Mouse (Mus musculus) intestine, embryonic 14.5 days (tissue): Measurements from ENCODE around the gene Prrc2a. TPM values are rescaled to one million over a fixed set of nuclear protein-coding genes. Genes with fewer than 3 reads are reported as not detected.

Experiments
- ATAC-seq: fragments of 200-750 bp; cut with Nextera tagmentation; replicated peaks from 2 replicates; pipeline ENCODE4 v1.8.0; 2017; ENCODE audit warnings: low read depth, moderate number of reproducible peaks, moderate TSS enrichment, moderate library complexity; ENCODE audit not compliant: low FRiP score, low TSS enrichment
- DNase-seq: peaks from one replicate; pipeline ENCODE4 v3.0.0-alpha.2; 2018; ENCODE audit warnings: low spot score
- H3K27ac ChIP-seq: fragments of 300-500 bp; sonication (generic); 2 replicates; pipeline ENCODE4 v1.5.1; 2014; ENCODE audit warnings: low read depth, mild to moderate bottlenecking, control low read depth
- H3K27me3 ChIP-seq: fragments of 300-500 bp; sonication (generic); replicated peaks from 2 replicates; pipeline ENCODE4 v1.6.1; 2014; ENCODE audit warnings: low read length, control low read depth; ENCODE audit not compliant: control insufficient read depth, insufficient read depth
- H3K36me3 ChIP-seq: fragments of 300-500 bp; sonication (generic); 2 replicates; pipeline ENCODE4 v1.6.1; 2014; ENCODE audit warnings: low read length, control low read depth; ENCODE audit not compliant: control insufficient read depth, insufficient read depth
- H3K4me1 ChIP-seq: fragments of 300-500 bp; sonication (generic); replicated peaks from 2 replicates; pipeline ENCODE4 v1.6.1; 2014; ENCODE audit warnings: low read length, control low read depth, mixed read lengths; ENCODE audit not compliant: control insufficient read depth, insufficient read depth
- H3K4me2 ChIP-seq: fragments of 300-500 bp; sonication (generic); 2 replicates; pipeline ENCODE4 v1.6.1; 2014; ENCODE audit warnings: low read length
- H3K4me3 ChIP-seq: fragments of 300-500 bp; sonication (generic); 2 replicates; pipeline ENCODE4 v1.5.1; 2014; ENCODE audit warnings: low read depth, low read length, control low read depth, mixed read lengths
- H3K9ac ChIP-seq: fragments of 300-500 bp; sonication (generic); 2 replicates; pipeline ENCODE4 v1.6.1; 2014; ENCODE audit warnings: mild to moderate bottlenecking, low read length
- H3K9me3 ChIP-seq: fragments of 300-500 bp; sonication (generic); 2 replicates; pipeline ENCODE4 v1.6.1; 2016; ENCODE audit warnings: low read length, control low read depth; ENCODE audit not compliant: control insufficient read depth
- WGBS: fragments of 180-500 bp; shearing (Covaris S2); extraction: QIAGEN DNeasy Blood & Tissue Kit; methylation state at CpG from one replicate; pipeline ENCODE4 v1.1.7; 2014; 5-methylcytosine and 5-hydroxymethylcytosine counted together
- polyA plus RNA-seq: library from polyadenylated mRNA; unstranded; fragments of >200 nt; fragmentation: Nextera tagmentation; extraction: Ambion mirVana; gene quantifications from 2 replicates; pipeline ENCODE4 v1.2.1, GENCODE M21; 2014

The Prrc2a gene
- polyA plus RNA-seq, 1 experiment from 2014 or later: 186 TPM

DNA sequence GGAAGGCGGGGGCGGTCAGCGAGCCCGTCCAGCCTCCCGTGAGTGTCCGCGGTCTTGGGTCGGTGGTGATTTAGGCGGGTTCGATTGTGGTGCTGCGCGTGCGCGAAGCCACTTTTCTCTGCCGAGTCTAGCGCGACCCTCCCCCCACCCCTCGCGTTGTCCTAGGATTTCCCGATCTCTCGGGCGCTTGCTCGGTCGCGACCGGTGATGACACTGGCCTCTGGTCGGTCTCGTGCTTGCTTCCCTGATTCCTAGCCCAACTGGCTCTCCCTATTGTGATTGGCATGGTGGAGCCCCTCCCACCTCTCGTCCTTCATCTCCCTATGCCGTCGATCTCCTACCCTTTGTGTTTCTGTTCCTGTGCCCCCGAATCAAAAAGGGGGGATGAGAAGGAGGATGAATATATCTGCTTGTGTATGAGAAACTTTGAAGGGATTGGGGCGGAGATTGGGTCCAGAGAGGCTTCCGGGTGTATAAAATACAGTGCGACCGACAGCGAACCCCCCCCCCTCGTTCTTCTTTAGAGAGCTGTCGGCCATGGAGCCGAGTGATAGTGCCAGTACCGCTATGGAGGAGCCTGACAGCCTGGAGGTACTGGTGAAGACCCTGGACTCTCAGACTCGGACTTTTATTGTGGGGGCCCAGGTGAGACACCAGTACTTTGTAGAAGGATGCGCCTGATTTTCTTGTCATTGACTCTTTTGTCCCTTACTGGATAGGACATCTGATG, 28.9 kb downstream of the Prrc2a start:
- H3K4me3 ChIP-seq: peak overlapping the region; percentile 80
- peak overlapping the region; percentile 93 for H3K4me2 ChIP-seq
- peaks cover 13% of the 10 kb centered on the region for H3K4me1 ChIP-seq
- H3K27ac ChIP-seq: peak overlapping the region; percentile 97
- WGBS: under 1% methylated on average over 43 of the region's 43 CpGs
- ATAC-seq: peak; percentile 72
- peaks cover 28% of the 10 kb centered on the region for H3K36me3 ChIP-seq
- H3K9ac ChIP-seq: peak overlapping the region; percentile 86
- H3K27me3 ChIP-seq: no peaks in the 10 kb centered on the region
- no peak for DNase-seq
- H3K9me3 ChIP-seq: no peaks in the 10 kb centered on the region

DNA sequence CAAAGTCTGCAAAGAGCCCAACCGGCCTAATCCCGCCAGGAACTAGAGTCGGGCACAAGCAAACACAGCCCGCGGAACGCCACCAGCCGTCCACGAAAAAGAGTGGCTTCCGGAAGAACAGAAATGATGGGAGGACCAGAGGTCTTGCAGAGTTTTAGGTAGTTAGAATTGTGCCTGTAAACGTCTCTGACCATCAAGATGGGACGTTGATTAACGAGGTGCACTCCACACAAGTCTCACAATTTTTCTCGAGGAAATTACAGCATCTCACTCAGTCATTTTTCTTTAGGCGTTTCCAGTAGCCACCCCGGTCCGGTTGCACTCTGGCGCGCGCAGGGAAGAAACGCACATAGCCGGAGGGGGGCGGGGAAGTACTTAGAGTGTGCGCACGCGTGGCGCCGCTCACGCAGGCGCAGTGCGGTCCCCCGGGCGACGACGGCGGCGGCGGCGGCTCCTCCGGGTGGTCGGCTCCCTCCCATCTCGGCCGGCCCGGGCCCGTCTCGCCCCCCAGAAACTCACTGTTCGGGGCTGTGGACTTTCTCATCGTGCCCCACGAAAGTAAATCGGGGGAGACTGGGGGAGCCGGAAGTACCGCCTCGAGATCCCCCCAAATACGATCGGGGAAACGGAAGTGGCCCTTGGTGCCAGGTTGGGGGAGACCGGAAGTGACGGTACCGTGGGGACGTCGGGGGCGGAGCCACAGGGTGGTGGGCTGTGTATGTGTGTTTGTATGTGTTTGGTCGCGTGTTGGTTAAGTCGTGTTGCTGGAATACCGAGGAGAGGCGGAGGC, 29.7 kb downstream of the Prrc2a start, which contains the start of gene Bag6:
Gene Bag6, plus strand, starts transcription at position 378 of the 790 bp plus-strand sequence.
- H3K4me2 ChIP-seq: peak within 1 kb of the TSS; percentile 93
- peaks cover 25% of the 10 kb centered on the region for H3K36me3 ChIP-seq
- H3K27ac ChIP-seq: peak within 1 kb of the TSS; percentile 97
- WGBS: 1% methylated on average over 66 of the region's 66 CpGs
- peaks cover 13% of the 10 kb centered on the region for H3K4me1 ChIP-seq
- H3K9me3 ChIP-seq: no peaks in the 10 kb centered on the region
- ATAC-seq (peak; percentile 89), DNase-seq (peak; percentile 98)
- peak within 1 kb of the TSS; percentile 86 for H3K9ac ChIP-seq
- peak within 1 kb of the TSS; percentile 80 for H3K4me3 ChIP-seq
- H3K27me3 ChIP-seq: no peaks in the 10 kb centered on the region

DNA sequence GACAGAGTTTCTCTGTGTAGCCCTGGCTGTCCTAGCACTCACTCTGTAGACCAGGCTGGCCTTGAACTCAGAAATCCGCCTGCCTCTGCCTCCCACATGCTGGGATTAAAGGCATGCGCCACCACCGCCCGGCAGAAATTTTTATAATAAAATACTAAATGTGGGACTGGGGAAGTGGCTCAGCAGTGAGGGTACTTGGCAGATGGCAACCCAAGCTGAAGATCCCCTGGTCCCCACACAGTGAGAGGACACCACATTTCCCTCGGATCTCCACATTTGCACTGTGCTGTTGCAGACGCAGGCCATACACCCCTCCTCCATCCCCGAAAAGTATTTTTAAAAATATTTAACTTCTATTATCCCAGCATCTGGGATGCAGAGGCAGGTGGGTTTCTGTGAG, 31.2 kb downstream of the Prrc2a start:
- no peaks in the 10 kb centered on the region for H3K9me3 ChIP-seq
- H3K4me2 ChIP-seq: no peak overlapping the region
- ATAC-seq: no peak
- H3K36me3 ChIP-seq: peaks cover 11% of the 10 kb centered on the region
- no peak overlapping the region for H3K27ac ChIP-seq
- 89% methylated on average over 7 of the region's 7 CpGs for WGBS
- H3K27me3 ChIP-seq: no peaks in the 10 kb centered on the region
- no peak overlapping the region for H3K4me3 ChIP-seq
- no peak overlapping the region for H3K9ac ChIP-seq
- peaks cover 13% of the 10 kb centered on the region for H3K4me1 ChIP-seq
- DNase-seq: no peak

DNA sequence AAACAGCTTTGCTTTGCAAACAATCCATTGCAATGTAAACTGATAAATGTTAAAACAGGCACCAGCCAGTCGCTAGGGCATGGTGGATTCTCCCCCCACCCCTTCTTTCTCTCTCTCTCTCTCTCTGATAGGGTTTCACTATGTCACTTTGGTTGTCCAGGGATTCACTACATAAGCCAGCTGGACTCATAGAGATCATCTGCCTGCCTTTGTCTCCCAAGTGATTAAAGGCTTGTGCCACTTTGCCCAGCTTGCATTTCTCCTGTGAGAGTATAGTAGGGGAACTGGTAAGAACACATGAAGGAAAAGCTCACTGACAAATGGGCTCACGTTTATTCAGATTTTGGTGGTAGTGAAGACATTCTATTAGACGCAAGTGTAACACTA, 32.5 kb downstream of the Prrc2a start:
- no peaks in the 10 kb centered on the region for H3K9me3 ChIP-seq
- H3K9ac ChIP-seq: no peak overlapping the region
- H3K27me3 ChIP-seq: no peaks in the 10 kb centered on the region
- no peak overlapping the region for H3K27ac ChIP-seq
- ATAC-seq (no peak), DNase-seq (no peak)
- 63% methylated on average over 3 of the region's 3 CpGs for WGBS
- peaks cover 11% of the 10 kb centered on the region for H3K4me1 ChIP-seq
- H3K4me2 ChIP-seq: no peak overlapping the region
- H3K36me3 ChIP-seq: peaks cover 12% of the 10 kb centered on the region; the same call in 1 of the 2 replicates
- no peak overlapping the region for H3K4me3 ChIP-seq

DNA sequence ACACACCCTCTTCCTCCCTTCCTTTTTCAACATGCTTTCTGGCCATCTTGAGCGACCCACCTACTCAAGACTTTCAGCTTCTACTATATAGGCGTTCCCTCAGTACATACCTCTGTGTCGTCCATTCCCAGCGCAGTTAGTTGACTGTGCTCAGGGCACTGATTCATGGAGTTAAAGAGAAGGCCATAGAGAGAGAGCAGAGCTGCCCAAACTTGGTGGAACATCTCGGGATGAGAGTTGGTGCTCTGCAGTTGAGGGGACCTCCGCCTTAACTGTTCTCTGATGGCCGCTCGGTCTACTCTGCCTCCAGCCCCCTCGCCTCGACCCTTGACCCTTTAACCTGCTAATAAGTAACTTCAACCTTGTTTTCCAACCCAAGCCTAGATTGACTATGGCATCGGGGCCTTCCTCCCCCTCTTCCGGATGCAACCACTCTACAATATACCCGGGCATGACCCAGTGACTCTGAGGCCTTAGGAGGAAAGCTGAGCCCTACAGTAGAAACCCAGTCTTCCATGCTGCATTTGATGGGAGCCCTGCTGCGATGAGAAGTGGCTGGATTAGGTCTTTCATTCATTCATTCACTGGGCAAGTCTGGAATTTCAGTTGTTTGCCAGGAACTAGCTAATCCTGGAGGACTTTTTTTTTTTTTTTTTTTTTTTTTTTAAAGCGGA, 33.1 kb downstream of the Prrc2a start, which contains the start of gene Apom:
Gene Apom, minus strand, starts transcription at position 551 of the 674 bp plus-strand sequence.
- H3K36me3 ChIP-seq: peaks cover 12% of the 10 kb centered on the region; the same call in 1 of the 2 replicates
- no peak within 1 kb of the TSS for H3K4me2 ChIP-seq
- H3K27ac ChIP-seq: no peak within 1 kb of the TSS
- H3K9ac ChIP-seq: no peak within 1 kb of the TSS
- H3K4me3 ChIP-seq: no peak within 1 kb of the TSS
- peaks cover 11% of the 10 kb centered on the region for H3K4me1 ChIP-seq
- no peaks in the 10 kb centered on the region for H3K27me3 ChIP-seq
- H3K9me3 ChIP-seq: no peaks in the 10 kb centered on the region
- ATAC-seq: no peak
- WGBS: 81% methylated on average over 15 of the region's 15 CpGs
- DNase-seq: no peak

DNA sequence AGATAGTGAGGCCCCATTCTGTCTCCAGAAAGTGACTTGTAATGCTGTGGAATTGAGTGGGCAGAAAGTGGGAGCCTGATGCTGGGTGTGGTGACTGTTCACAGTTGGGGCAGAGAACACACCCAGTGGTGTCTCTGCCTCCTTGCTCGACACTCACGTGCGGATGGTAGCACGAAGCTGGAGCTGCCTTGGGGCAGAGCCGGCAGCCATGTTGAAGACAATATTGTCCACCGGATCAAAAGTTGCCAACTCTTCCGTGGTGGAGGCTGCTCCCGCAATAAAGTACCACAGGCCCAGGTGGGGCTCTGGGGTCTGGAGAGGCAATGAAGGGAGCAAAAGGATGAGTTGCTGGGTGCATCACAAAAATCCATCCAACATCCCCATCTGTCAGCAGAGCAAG, 33.7 kb downstream of the Prrc2a start:
- Histone ChIP-seq H3K9ac (no peak overlapping the region), H3K9me3 (no peaks in the 10 kb centered on the region), H3K27me3 (no peaks in the 10 kb centered on the region), H3K4me1 (peaks cover 6% of the 10 kb centered on the region), H3K36me3 (peaks cover 12% of the 10 kb centered on the region; the same call in 1 of the 2 replicates), H3K27ac (no peak overlapping the region), H3K4me2 (no peak overlapping the region), H3K4me3 (no peak overlapping the region)
- ATAC-seq: no peak
- WGBS: 91% methylated on average over 8 of the region's 8 CpGs
- no peak for DNase-seq

DNA sequence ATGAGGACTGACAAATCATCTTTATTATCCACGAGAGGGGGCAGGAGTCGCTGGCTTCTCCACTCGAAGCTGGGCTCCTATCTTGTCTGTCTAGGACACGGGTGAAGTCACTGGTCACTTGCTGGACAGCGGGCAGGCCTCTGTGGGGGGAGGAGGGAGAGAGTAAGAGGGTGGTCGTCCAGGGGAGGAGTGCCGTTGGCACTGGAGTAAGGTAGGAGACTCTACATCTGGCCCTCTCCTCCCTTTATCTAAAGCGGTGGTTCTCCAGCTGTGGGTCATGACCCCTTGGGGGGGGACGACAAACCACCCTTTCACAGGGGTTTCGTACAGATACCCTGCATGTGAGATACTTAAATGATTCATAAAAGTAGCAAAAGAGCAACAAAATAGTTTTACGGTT, 35.7 kb downstream of the Prrc2a start:
- H3K4me2 ChIP-seq: no peak overlapping the region
- ATAC-seq (no peak), DNase-seq (no peak)
- no peaks in the 10 kb centered on the region for H3K9me3 ChIP-seq
- H3K27ac ChIP-seq: no peak overlapping the region
- H3K4me1 ChIP-seq: peaks cover 20% of the 10 kb centered on the region
- H3K27me3 ChIP-seq: no peaks in the 10 kb centered on the region
- WGBS: 71% methylated on average over 11 of the region's 11 CpGs
- H3K9ac ChIP-seq: no peak overlapping the region
- H3K4me3 ChIP-seq: no peak overlapping the region
- peaks cover 22% of the 10 kb centered on the region for H3K36me3 ChIP-seq

DNA sequence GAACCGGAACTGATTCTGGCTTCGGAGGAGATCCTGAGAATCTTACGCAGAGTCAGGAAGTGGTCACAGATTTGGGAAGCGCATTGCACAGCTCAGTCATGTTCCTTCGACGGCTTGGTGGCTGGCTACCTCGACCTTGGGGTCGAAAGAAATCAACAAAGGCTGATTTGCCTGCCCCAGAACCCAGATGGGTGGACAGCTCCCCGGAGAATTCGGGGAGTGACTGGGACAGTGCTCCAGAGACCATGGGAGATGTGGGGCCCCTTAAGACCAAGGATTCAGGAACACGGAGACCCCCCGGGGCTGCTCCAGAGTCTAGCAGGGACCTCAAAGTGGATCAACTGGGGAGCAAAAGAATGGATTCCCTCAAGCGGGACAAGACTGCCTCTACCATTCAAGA, 37.7 kb downstream of the Prrc2a start:
- peaks cover 27% of the 10 kb centered on the region for H3K36me3 ChIP-seq
- peak overlapping the region; percentile 80 for H3K4me2 ChIP-seq
- no peaks in the 10 kb centered on the region for H3K9me3 ChIP-seq
- H3K4me1 ChIP-seq: peaks cover 25% of the 10 kb centered on the region
- peak overlapping the region; percentile 74 for H3K9ac ChIP-seq
- WGBS: 67% methylated on average over 13 of the region's 13 CpGs
- peak overlapping the region; percentile 69 for H3K4me3 ChIP-seq
- ATAC-seq (no peak), DNase-seq (no peak)
- no peaks in the 10 kb centered on the region for H3K27me3 ChIP-seq
- H3K27ac ChIP-seq: peak overlapping the region; percentile 85; the same call in 1 of the 2 replicates
